Mouse (Mus musculus) megakaryocyte, embryonic 14.5 days (primary cell): ENCODE results near the gene Rab3d. TPM values are rescaled to one million over a fixed set of nuclear protein-coding genes. Genes with fewer than 3 reads are reported as not detected.

Experiments
- H3K27me3 ChIP-seq: replicated peaks from 2 replicates; pipeline ENCODE3; 2012; ENCODE audit warnings: inconsistent platforms
- H3K36me3 ChIP-seq: replicated peaks from 2 replicates; pipeline ENCODE3; 2012; ENCODE audit warnings: low read length, inconsistent platforms, mixed read lengths
- H3K4me1 ChIP-seq: 2 replicates; pipeline ENCODE4 v1.6.1; 2012; ENCODE audit warnings: inconsistent platforms
- H3K4me3 ChIP-seq: replicated peaks from 2 replicates; pipeline ENCODE3; 2012; ENCODE audit warnings: moderate library complexity, mild to moderate bottlenecking, inconsistent platforms
- H3K9me3 ChIP-seq: 2 replicates; pipeline ENCODE4 v1.6.1; 2012; ENCODE audit warnings: inconsistent platforms
- FLI1 ChIP-seq: IDR thresholded peaks from 2 replicates; pipeline ENCODE4 v1.6.1; 2012; ENCODE audit warnings: low read length, inconsistent platforms, mixed read lengths
- GATA1 ChIP-seq: IDR thresholded peaks from 3 replicates; pipeline ENCODE4 v1.6.1; 2012; ENCODE audit warnings: mixed read lengths, low read length, inconsistent platforms, borderline replicate concordance
- polyA plus RNA-seq: library from polyadenylated mRNA; stranded (reverse); fragments of >175 nt; gene quantifications from 2 replicates; pipeline ENCODE4 v1.2.3, GENCODE M21; 2012; ENCODE audit warnings: low replicate concordance; ENCODE audit not compliant: insufficient read depth

Gene Rab3d
- polyA plus RNA-seq, 1 experiment: 4.9 TPM

- Histone ChIP-seq H3K9me3 (peaks cover 3% of the 10 kb centered on the region), H3K4me3 (no peak overlapping the region), H3K4me1 (peaks cover 22% of the 10 kb centered on the region), H3K36me3 (no peaks in the 10 kb centered on the region), H3K27me3 (peaks cover 56% of the 10 kb centered on the region)
- no peak for TF ChIP-seq GATA1
- TF ChIP-seq FLI1: no peak
Measured at GRCm38 (mm10) chr9:21938234-21938855, 20.4 kb upstream of the Rab3d start.

- Histone ChIP-seq H3K4me3 (peak overlapping the region; percentile 56), H3K4me1 (peaks cover 22% of the 10 kb centered on the region), H3K9me3 (no peaks in the 10 kb centered on the region), H3K36me3 (no peaks in the 10 kb centered on the region), H3K27me3 (peaks cover 60% of the 10 kb centered on the region)
- TF ChIP-seq GATA1 (no peak), FLI1 (no peak)
Measured at GRCm38 (mm10) chr9:21937711-21938175, 19.8 kb upstream of the Rab3d start.

- H3K4me3 ChIP-seq: peak within 1 kb of the TSS; percentile 91
- peaks cover 22% of the 10 kb centered on the region for H3K4me1 ChIP-seq
- H3K9me3 ChIP-seq: no peaks in the 10 kb centered on the region
- peaks cover 63% of the 10 kb centered on the region for H3K27me3 ChIP-seq
- TF ChIP-seq GATA1 (no peak), FLI1 (no peak)
- H3K36me3 ChIP-seq: no peaks in the 10 kb centered on the region
Measured at GRCm38 (mm10) chr9:21936692-21937570, 18.9 kb upstream of the Rab3d start, which contains the start of gene Plppr2. Gene Plppr2 (plus strand): TSS chr9:21937033.

- H3K4me1 ChIP-seq: peaks cover 26% of the 10 kb centered on the region
- no peak overlapping the region for H3K4me3 ChIP-seq
- peaks cover 64% of the 10 kb centered on the region for H3K27me3 ChIP-seq
- TF ChIP-seq GATA1 (no peak), FLI1 (no peak)
- H3K9me3 ChIP-seq: no peaks in the 10 kb centered on the region
- no peaks in the 10 kb centered on the region for H3K36me3 ChIP-seq
Measured at GRCm38 (mm10) chr9:21935466-21936131, 17.6 kb upstream of the Rab3d start.

DNA sequence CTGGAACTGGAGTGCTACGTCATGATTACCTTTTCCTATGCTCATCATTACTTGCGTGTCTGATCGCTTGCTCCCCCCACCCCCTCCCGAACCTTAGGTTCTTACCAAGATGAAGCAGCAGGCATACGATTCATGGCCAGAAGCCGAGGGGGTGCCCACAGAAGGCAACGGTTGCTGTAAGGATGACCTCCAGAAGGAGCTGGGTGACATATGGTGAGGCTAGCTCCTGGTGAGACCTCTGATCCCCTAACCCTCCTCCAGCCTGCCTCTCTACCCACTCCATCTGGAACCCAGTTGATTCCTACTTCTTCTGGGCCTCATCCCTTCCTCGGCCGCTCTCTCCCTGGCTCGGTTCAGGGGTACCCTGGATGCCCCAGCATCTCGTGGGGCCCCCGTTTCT lies 16.0 kb upstream of the Rab3d start:
- peaks cover 26% of the 10 kb centered on the region for H3K4me1 ChIP-seq
- TF ChIP-seq FLI1: no peak
- no peak for TF ChIP-seq GATA1
- H3K9me3 ChIP-seq: peaks cover 4% of the 10 kb centered on the region; the same call in 1 of the 2 replicates
- H3K27me3 ChIP-seq: peaks cover 55% of the 10 kb centered on the region
- H3K36me3 ChIP-seq: no peaks in the 10 kb centered on the region
- no peak overlapping the region for H3K4me3 ChIP-seq

GRCm38 (mm10) chr9:21932445-21933137 lies 14.6 kb upstream of the Rab3d start:
- H3K4me3 ChIP-seq: no peak overlapping the region
- peaks cover 42% of the 10 kb centered on the region for H3K27me3 ChIP-seq

GRCm38 (mm10) chr9:21932006-21932405 lies 14.0 kb upstream of the Rab3d start:
- no peaks in the 10 kb centered on the region for H3K36me3 ChIP-seq
- TF ChIP-seq GATA1: no peak
- TF ChIP-seq FLI1: no peak
- H3K27me3 ChIP-seq: peaks cover 40% of the 10 kb centered on the region
- no peak overlapping the region for H3K4me3 ChIP-seq
- peaks cover 4% of the 10 kb centered on the region; the same call in 1 of the 2 replicates for H3K9me3 ChIP-seq
- H3K4me1 ChIP-seq: peaks cover 19% of the 10 kb centered on the region

More at GRCm38 (mm10) chr9:21932445-21933137, 14.6 kb upstream of the Rab3d start:
- TF ChIP-seq FLI1 (no peak), GATA1 (no peak)
- H3K4me1 ChIP-seq: peaks cover 19% of the 10 kb centered on the region
- peaks cover 4% of the 10 kb centered on the region; the same call in 1 of the 2 replicates for H3K9me3 ChIP-seq
- H3K36me3 ChIP-seq: no peaks in the 10 kb centered on the region

DNA sequence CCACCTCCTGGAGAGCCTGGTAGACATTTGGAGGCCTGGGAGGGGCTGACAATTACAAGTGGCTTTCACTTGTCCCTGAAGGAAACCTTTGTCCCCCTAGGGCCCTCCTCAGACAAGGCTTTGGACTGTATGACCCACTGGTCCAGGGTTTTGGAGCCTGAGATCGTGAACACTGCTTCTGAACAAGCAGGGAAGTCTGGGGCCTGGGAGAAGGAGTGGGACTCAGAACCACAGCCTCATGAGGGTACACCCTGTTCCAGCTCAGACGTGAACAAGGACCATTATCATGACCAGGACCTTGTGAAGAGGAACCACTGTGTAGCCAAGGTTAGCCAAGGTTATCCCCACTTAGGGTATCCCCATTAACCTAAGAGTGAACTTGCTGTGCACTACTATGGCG lies 11.2 kb upstream of the Rab3d start:
- Histone ChIP-seq H3K36me3 (peaks cover 9% of the 10 kb centered on the region), H3K9me3 (peaks cover 4% of the 10 kb centered on the region; the same call in 1 of the 2 replicates), H3K27me3 (peaks cover 29% of the 10 kb centered on the region), H3K4me1 (peaks cover 38% of the 10 kb centered on the region), H3K4me3 (no peak overlapping the region)
- TF ChIP-seq GATA1: no peak
- no peak for TF ChIP-seq FLI1

DNA sequence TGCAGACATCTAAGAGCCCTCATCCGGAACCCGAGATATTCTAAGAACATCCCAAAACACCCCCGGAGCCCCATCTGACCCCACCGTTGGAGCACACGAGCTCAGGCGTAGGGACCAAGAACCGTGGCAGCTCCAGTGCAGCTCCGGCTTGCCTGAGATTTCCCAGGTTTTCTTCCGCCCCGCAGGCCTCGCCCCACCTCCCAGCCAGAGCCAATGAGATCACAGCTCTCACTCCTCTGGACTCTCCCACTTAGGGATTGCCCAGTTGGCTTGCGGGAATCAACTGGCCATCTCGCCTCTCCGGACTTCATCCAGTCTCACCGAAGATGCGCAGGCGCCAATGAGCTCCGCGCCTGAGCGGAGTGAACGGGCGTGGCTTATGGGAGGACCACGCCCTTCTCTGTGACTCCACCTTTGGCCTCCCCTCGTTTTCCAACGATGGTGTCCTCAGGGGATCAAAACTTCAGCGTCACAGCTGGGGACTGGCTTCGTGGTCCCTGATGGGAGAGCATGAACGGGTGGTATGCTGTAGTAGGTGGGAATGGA lies 9.3 kb upstream of the Rab3d start, which contains the start of the genes Ccdc159 and Tmem205:
Ccdc159 (plus strand) TSS at position 264 of the 546 bp plus-strand sequence.
Tmem205 (minus strand) TSS at position 349 of the 546 bp plus-strand sequence.
- TF ChIP-seq FLI1 (no peak), GATA1 (no peak)
- Histone ChIP-seq H3K9me3 (peaks cover 4% of the 10 kb centered on the region; the same call in 1 of the 2 replicates), H3K36me3 (peaks cover 15% of the 10 kb centered on the region), H3K4me3 (peak within 1 kb of the TSS; percentile 91), H3K27me3 (peaks cover 12% of the 10 kb centered on the region), H3K4me1 (peaks cover 57% of the 10 kb centered on the region)
